Mouse (Mus musculus): ENCODE measurements around the gene Csmd2.

The Csmd2 gene

GRCm38 (mm10) chr4:128613326-128613725, 625.7 kb downstream of the Csmd2 start:
- in situ Hi-C loops (cut with MseI, MboI): loop anchor here (5.0 kb wide), 1 partner anchor 94 kb away; no protein-coding TSS in a partner anchor

GRCm38 (mm10) chr4:128615761-128616160, 628.1 kb downstream of the Csmd2 start:
- in situ Hi-C loops (cut with MseI, MboI): no loop called here

Data from mouse trophoblast stem cell (cell line).